In the genomic region with DNA sequence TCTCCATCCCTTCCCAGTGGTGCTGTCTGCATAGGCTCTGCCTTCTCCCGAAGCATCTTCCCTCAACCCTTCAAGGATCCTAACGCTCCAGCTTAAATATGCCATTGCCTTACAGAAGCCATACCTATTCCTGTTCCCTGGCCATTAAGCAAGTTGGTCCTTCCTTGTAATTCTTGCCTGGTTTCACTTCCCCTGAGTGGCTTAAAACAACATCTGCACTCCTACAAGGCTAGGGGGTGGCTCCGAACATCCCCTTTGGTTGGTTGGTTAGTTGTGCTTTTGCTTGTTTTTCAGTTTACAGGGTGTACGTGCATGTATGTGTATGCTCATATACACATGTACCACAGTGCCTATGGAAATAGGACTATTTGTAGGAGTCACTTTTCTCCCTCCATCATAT, we compare ENCODE assay signal across 29 mouse cellular contexts. TPM values are rescaled to one million over a fixed set of nuclear protein-coding genes. Genes with fewer than 3 reads are reported as not detected.
DNase-seq lines count a peak whose midpoint lies in the region; ATAC-seq and TF ChIP-seq lines count a peak whose summit lies in the region.
"Had no signal": no experiment of that assay in that cellular context is flagged by ENCODE, and none has a peak within 500 bp of the region (broad histone marks: within the 10 kb centered on the region; RNA-seq: fewer than 3 reads in every experiment).

No protein-coding gene starts in this region.

- 56% methylated on average over 4 of the region's 4 CpGs for whole genome bisulfite sequencing in spleen, adult 2 months
- WGBS in kidney, adult 2 months: 87% methylated on average over 4 of the region's 4 CpGs

- peaks cover 8% of the 10 kb centered on the region; the same call in 1 of the 2 replicates for H3K4me1 ChIP-seq in spleen, adult 2 months (ENCODE audit: control insufficient read depth, insufficient read depth, insufficient read length)
- H3K4me1 ChIP-seq in kidney, adult 2 months (ENCODE audit: control insufficient read depth, insufficient read depth, low read length): no peaks in the 10 kb centered on the region
- H3K4me1 ChIP-seq: embryonic facial prominence, embryonic 13.5 days; forebrain, embryonic 10.5 days; forebrain, embryonic 15.5 days; heart, embryonic 12.5 days; hindbrain, embryonic 10.5 days; hindbrain, embryonic 15.5 days; limb, embryonic 12.5 days; midbrain, embryonic 13.5 days; neural tube, embryonic 15.5 days had no signal

- no peaks in the 10 kb centered on the region for H3K27me3 ChIP-seq in spleen, adult 2 months (ENCODE audit: control insufficient read depth, insufficient read depth, low read length)
- H3K27me3 ChIP-seq in kidney, adult 2 months (replicated peaks; ENCODE audit: control insufficient read depth, insufficient read depth, low read length): no peaks in the 10 kb centered on the region
- H3K27me3 ChIP-seq: embryonic facial prominence, embryonic 13.5 days; forebrain, embryonic 15.5 days; heart, embryonic 12.5 days; hindbrain, embryonic 15.5 days; limb, embryonic 12.5 days; midbrain, embryonic 13.5 days; neural tube, embryonic 15.5 days had no signal

- H3K27ac ChIP-seq in spleen, adult 2 months (ENCODE audit: insufficient read depth, low read length): no peak overlapping the region
- H3K27ac ChIP-seq in kidney, adult 2 months (ENCODE audit: insufficient read depth, low read depth, low read length): no peak overlapping the region
- H3K27ac ChIP-seq: embryonic facial prominence, embryonic 13.5 days; forebrain, embryonic 10.5 days; forebrain, embryonic 15.5 days; hindbrain, embryonic 10.5 days; hindbrain, embryonic 15.5 days; left cerebral cortex, adult 2 months; limb, embryonic 12.5 days; midbrain, embryonic 13.5 days; neural tube, embryonic 15.5 days had no signal

- peak; percentile 96 for ATAC-seq in granulocyte monocyte progenitor cell, adult 5-6 weeks (replicated peaks; ENCODE audit: poor library complexity, severe bottlenecking)
- peak; percentile 53; the same call in 1 of the 2 replicates for ATAC-seq in neutrophil, adult 5-6 weeks (ENCODE audit: extremely low read depth, insufficient number of reproducible peaks, low FRiP score, poor library complexity, severe bottlenecking)
- ATAC-seq: activated CD4-positive, CD25-positive, alpha-beta regulatory T cell, adult 4 months; CD4-positive, CD25-positive, alpha-beta regulatory T cell, adult 4 months; forebrain, embryonic 15.5 days; inflammation-experienced regulatory T-cells, adult 6 months; midbrain, embryonic 13.5 days had no signal

- intact Hi-C loops in heart, postnatal 25 days (cut with DNase I): no loop called here

- peak; percentile 91 for DNase-seq in heart, adult 11 months
- no peak for DNase-seq in heart, postnatal 25 days (ENCODE audit: low spot score)
- peak; percentile 12 to 19 for DNase-seq in spleen, adult 2 months (ENCODE audit: low read depth in 1 of 2, low spot score in 2 of 2)
- DNase-seq in spleen, postnatal 4 days (ENCODE audit: low spot score in 2 of 2): no peak
- DNase-seq in kidney, adult 2 months: no peak
- no peak for DNase-seq in embryo, embryonic 10.5 days (ENCODE audit: low spot score)
- DNase-seq: adrenal gland, adult 8-10 months; cerebellum, adult 9-10 months; cerebellum, postnatal 36 days; gastrocnemius, postnatal 14 days; kidney, adult 18-20 months; kidney, postnatal 36 days; lung, postnatal 36 days; thymus, postnatal 14 days had no signal

- TF ChIP-seq POLR2A in spleen, adult 2 months (IDR thresholded peaks at IDR 0.05; ENCODE audit: low read depth, low read length): no peak
- TF ChIP-seq POLR2A in kidney, adult 2 months (IDR thresholded peaks at IDR 0.05; ENCODE audit: low read depth, low read length): no peak

- no peak overlapping the region for H3K4me3 ChIP-seq in spleen, adult 2 months (ENCODE audit: extremely low read depth, insufficient read depth, insufficient read length)
- no peak overlapping the region for H3K4me3 ChIP-seq in kidney, adult 2 months (ENCODE audit: insufficient read depth, low read depth, low read length)
- H3K4me3 ChIP-seq: embryonic facial prominence, embryonic 13.5 days; forebrain, embryonic 10.5 days; forebrain, embryonic 15.5 days; heart, embryonic 12.5 days; hindbrain, embryonic 10.5 days; hindbrain, embryonic 15.5 days; left cerebral cortex, adult 2 months; limb, embryonic 12.5 days; midbrain, embryonic 13.5 days; neural tube, embryonic 15.5 days had no signal

- H3K36me3 ChIP-seq in spleen, adult 2 months (ENCODE audit: control insufficient read depth, insufficient read depth, low read length): no peaks in the 10 kb centered on the region
- H3K36me3 ChIP-seq in kidney, adult 2 months (ENCODE audit: control insufficient read depth, insufficient read depth, low read length): no peaks in the 10 kb centered on the region
- H3K36me3 ChIP-seq: embryonic facial prominence, embryonic 13.5 days; forebrain, embryonic 10.5 days; forebrain, embryonic 15.5 days; heart, embryonic 12.5 days; hindbrain, embryonic 10.5 days; hindbrain, embryonic 15.5 days; limb, embryonic 12.5 days; midbrain, embryonic 13.5 days; neural tube, embryonic 15.5 days had no signal

- TF ChIP-seq CTCF in spleen, adult 2 months (IDR thresholded peaks at IDR 0.05; ENCODE audit: extremely low read depth, insufficient read depth, insufficient read length, insufficient replicate concordance): no peak
- TF ChIP-seq CTCF in kidney, adult 2 months (conservative IDR thresholded peaks at IDR 0.05; ENCODE audit: insufficient read depth, insufficient read length, low read depth, low read length): no peak

RNA-seq across cellular contexts. Expression of a gene that starts 32.5 kb away (rescaled TPM):
- 10 to 100 TPM; 53.8 to 57.4 TPM for total RNA-seq in heart, postnatal 25 days (2021)
- 65.0 and 65.9 TPM in 2 replicates for polyA plus RNA-seq in spleen, adult 2 months (2012; rRNA removed)
- 131 and 141 TPM in 2 replicates for total RNA-seq in granulocyte monocyte progenitor cell, adult 5-6 weeks (2014; fragmentation: Nextera tagmentation)
- 53.6 and 57.1 TPM in 2 replicates for total RNA-seq in granulocyte monocyte progenitor cell, adult 5-6 weeks (2017)
- total RNA-seq in neutrophil, adult 5-6 weeks (2017): 201 and 215 TPM in 2 replicates
- 176 and 202 TPM in 2 replicates for polyA plus RNA-seq in kidney, adult 2 months (2012; rRNA removed)

Comparison
In these comparisons a context has a peak if more than half of its experiments do, and no peak if none do; other contexts are left out.
1. DNase-seq: peak in heart, adult 11 months (single experiment) and spleen, adult 2 months (2 of 2); none in heart, postnatal 25 days (single experiment), spleen, postnatal 4 days (0 of 2), kidney, adult 2 months (single experiment) and embryo, embryonic 10.5 days (single experiment).